Mouse (Mus musculus): ENCODE measurements around the gene Snrpb. TPM values are rescaled to one million over a fixed set of nuclear protein-coding genes. Genes with fewer than 3 reads are reported as not detected.

Snrpb gene
- 100 to 1,000 TPM; 322 to 458 TPM for polyA plus RNA-seq (2012; fragmentation: generic; extraction: Trizol)

GRCm38 (mm10) chr2:130178706-130179506, at the start of gene Snrpb:
TSS of gene Snrpb (minus strand) at chr2:130179403.

GRCm38 (mm10) chr2:130194894-130195293, 15.7 kb upstream of the Snrpb start, which contains the start of gene Tmc2:
TSS of gene Tmc2 (plus strand) at chr2:130195194.

Other genes starting within 250 kb of the Snrpb start
- gene Tgm3, start 167.1 kb downstream of the Snrpb start, polyA plus RNA-seq (2012; fragmentation: generic; extraction: Trizol) = under 1 TPM in 1 of 2 experiments, not detected in 1; 0.04 TPM
- gene Tgm6, start 67.0 kb downstream of the Snrpb start, polyA plus RNA-seq (2012; fragmentation: generic; extraction: Trizol) = not detected
- gene Tmc2, start 15.8 kb upstream of the Snrpb start, polyA plus RNA-seq (2012; fragmentation: generic; extraction: Trizol) = not detected
- 100 to 1,000 TPM in 1 of 2 experiments, 10 to 100 TPM in 1; 50.8 to 140 TPM for gene Nop56, start 95.0 kb upstream of the Snrpb start, polyA plus RNA-seq (2012; fragmentation: generic; extraction: Trizol)
- gene Idh3b, start 105.1 kb upstream of the Snrpb start, polyA plus RNA-seq (2012; fragmentation: generic; extraction: Trizol) = 100 to 1,000 TPM in 1 of 2 experiments, 10 to 100 TPM in 1; 68.4 to 143 TPM
- under 1 TPM in 1 of 2 experiments, not detected in 1; 0.01 TPM for gene Ebf4, start 115.8 kb upstream of the Snrpb start, polyA plus RNA-seq (2012; fragmentation: generic; extraction: Trizol)
- 1 to 10 TPM in 1 of 2 experiments, under 1 TPM in 1; 0.21 to 1.1 TPM for gene Cpxm1, start 218.2 kb upstream of the Snrpb start, polyA plus RNA-seq (2012; fragmentation: generic; extraction: Trizol)
- gene Gm28372, start 225.8 kb upstream of the Snrpb start, polyA plus RNA-seq (2012; fragmentation: generic; extraction: Trizol) = under 1 TPM in 1 of 2 experiments, not detected in 1; 0.05 TPM
- not detected for gene 1700020A23Rik, start 225.9 kb upstream of the Snrpb start, polyA plus RNA-seq (2012; fragmentation: generic; extraction: Trizol)
- not detected for gene Tmem239, start 227.1 kb upstream of the Snrpb start, polyA plus RNA-seq (2012; fragmentation: generic; extraction: Trizol)
- 10 to 100 TPM; 49.5 to 49.6 TPM for gene Vps16, start 244.9 kb upstream of the Snrpb start, polyA plus RNA-seq (2012; fragmentation: generic; extraction: Trizol)
- gene Pced1a, start 245.3 kb upstream of the Snrpb start, polyA plus RNA-seq (2012; fragmentation: generic; extraction: Trizol) = 10 to 100 TPM; 12.0 to 20.6 TPM

All from C3H10T1/2 (cell line).